Mouse (Mus musculus) limb, embryonic 11.5 days (tissue): ENCODE data around the gene Tnfrsf9. TPM values are rescaled to one million over a fixed set of nuclear protein-coding genes. Genes with fewer than 3 reads are reported as not detected.
"Not testable (repeated sequence)": the region's sequence is repeated elsewhere in the genome, so short reads cannot be mapped to it uniquely, and the experiment has no call there.

ENCODE experiments used
- ATAC-seq: fragments of 200-750 bp; cut with Nextera tagmentation; 2 replicates; pipeline ENCODE4 v1.8.0; 2017; ENCODE audit warnings: low read depth; ENCODE audit not compliant: insufficient number of reproducible peaks, low FRiP score, low TSS enrichment
- DNase-seq: peaks from one replicate; pipeline ENCODE4 v3.0.0-alpha.2; 2015; ENCODE audit warnings: low spot score
- H3K27ac ChIP-seq: fragments of 300-500 bp; sonication (generic); replicated peaks from 2 replicates; pipeline ENCODE4 v1.5.1; 2014; ENCODE audit warnings: low read depth, mild to moderate bottlenecking, low read length
- H3K27me3 ChIP-seq: fragments of 300-500 bp; sonication (generic); 2 replicates; pipeline ENCODE4 v1.6.1; 2014; ENCODE audit warnings: mild to moderate bottlenecking, low read length, mixed read lengths; ENCODE audit not compliant: control insufficient read depth, insufficient read depth
- H3K36me3 ChIP-seq: fragments of 300-500 bp; sonication (generic); 2 replicates; pipeline ENCODE4 v1.6.1; 2014; ENCODE audit warnings: mild to moderate bottlenecking, low read length, moderate library complexity, mixed read lengths; ENCODE audit not compliant: control insufficient read depth, insufficient read depth
- H3K4me1 ChIP-seq: fragments of 300-500 bp; sonication (generic); 2 replicates; pipeline ENCODE4 v1.6.1; 2014; ENCODE audit warnings: low read length, mixed read lengths; ENCODE audit not compliant: control insufficient read depth, insufficient read depth
- H3K4me2 ChIP-seq: fragments of 300-500 bp; sonication (generic); 2 replicates; pipeline ENCODE4 v1.6.1; 2014; ENCODE audit warnings: low read depth, mild to moderate bottlenecking, moderate library complexity; ENCODE audit not compliant: severe bottlenecking
- H3K4me3 ChIP-seq: fragments of 300-500 bp; sonication (generic); 2 replicates; pipeline ENCODE4 v1.5.1; 2014; ENCODE audit warnings: low read depth, low read length
- H3K9ac ChIP-seq: fragments of 300-500 bp; sonication (generic); 2 replicates; pipeline ENCODE4 v1.6.1; 2014; ENCODE audit warnings: mild to moderate bottlenecking, low read length
- H3K9me3 ChIP-seq: fragments of 300-500 bp; sonication (generic); 2 replicates; pipeline ENCODE4 v1.6.1; 2016; ENCODE audit warnings: low read length; ENCODE audit not compliant: control insufficient read depth
- WGBS: fragments of 180-500 bp; shearing (Covaris S2); extraction: QIAGEN DNeasy Blood & Tissue Kit; methylation state at CpG from one replicate; pipeline ENCODE4 v1.1.7; 2014; 5-methylcytosine and 5-hydroxymethylcytosine counted together
- polyA plus RNA-seq: library from polyadenylated mRNA; unstranded; fragments of >200 nt; fragmentation: Nextera tagmentation; extraction: Ambion mirVana; gene quantifications from 2 replicates; pipeline ENCODE4 v1.2.1, GENCODE M21; 2014

Tnfrsf9 gene
- polyA plus RNA-seq, 1 experiment from 2014 or later: 0.69 TPM

GRCm38 (mm10) chr4:150900486-150900885 lies 13.9 kb upstream of the Tnfrsf9 start:
- Histone ChIP-seq H3K4me1 (no peaks in the 10 kb centered on the region), H3K9ac (no peak overlapping the region), H3K36me3 (peaks cover 56% of the 10 kb centered on the region), H3K4me3 (no peak overlapping the region), H3K27me3 (no peaks in the 10 kb centered on the region), H3K27ac (no peak overlapping the region), H3K9me3 (no peaks in the 10 kb centered on the region), H3K4me2 (no peak overlapping the region)
- 95% methylated on average over 13 of the region's 13 CpGs for WGBS
- DNase-seq: no peak
- no peak for ATAC-seq

GRCm38 (mm10) chr4:150901651-150902050 lies 12.7 kb upstream of the Tnfrsf9 start:
- DNase-seq (peak; percentile 84), ATAC-seq (no peak)
- WGBS: 58% methylated on average over 9 of the region's 9 CpGs
- no peak overlapping the region for H3K27ac ChIP-seq
- no peaks in the 10 kb centered on the region for H3K4me1 ChIP-seq
- no peaks in the 10 kb centered on the region for H3K9me3 ChIP-seq
- H3K4me2 ChIP-seq: no peak overlapping the region
- H3K27me3 ChIP-seq: no peaks in the 10 kb centered on the region
- peaks cover 54% of the 10 kb centered on the region for H3K36me3 ChIP-seq
- H3K9ac ChIP-seq: no peak overlapping the region
- H3K4me3 ChIP-seq: no peak overlapping the region

- Histone ChIP-seq H3K36me3 (peaks cover 52% of the 10 kb centered on the region), H3K27ac (no peak overlapping the region), H3K4me1 (no peaks in the 10 kb centered on the region), H3K9ac (no peak overlapping the region), H3K27me3 (no peaks in the 10 kb centered on the region), H3K4me3 (no peak overlapping the region), H3K9me3 (no peaks in the 10 kb centered on the region), H3K4me2 (no peak overlapping the region)
- DNase-seq (no peak), ATAC-seq (no peak)
- WGBS: 93% methylated on average over 12 of the region's 12 CpGs
These were observed 12.3 kb upstream of the Tnfrsf9 start for GRCm38 (mm10) chr4:150902062-150902461.

GRCm38 (mm10) chr4:150903091-150903742 lies 11.1 kb upstream of the Tnfrsf9 start:
- Histone ChIP-seq H3K4me3 (no peak overlapping the region), H3K36me3 (peaks cover 45% of the 10 kb centered on the region), H3K27ac (no peak overlapping the region), H3K9me3 (no peaks in the 10 kb centered on the region), H3K4me1 (no peaks in the 10 kb centered on the region), H3K4me2 (no peak overlapping the region), H3K9ac (no peak overlapping the region), H3K27me3 (no peaks in the 10 kb centered on the region)
- DNase-seq (no peak), ATAC-seq (no peak)
- 95% methylated on average over 14 of the region's 14 CpGs for WGBS

GRCm38 (mm10) chr4:150907099-150907498 lies 7.3 kb upstream of the Tnfrsf9 start:
- Histone ChIP-seq H3K4me3 (no peak overlapping the region), H3K27ac (no peak overlapping the region), H3K36me3 (peaks cover 22% of the 10 kb centered on the region), H3K4me2 (no peak overlapping the region), H3K4me1 (no peaks in the 10 kb centered on the region), H3K9ac (no peak overlapping the region), H3K27me3 (no peaks in the 10 kb centered on the region), H3K9me3 (no peaks in the 10 kb centered on the region)
- 93% methylated on average over 8 of the region's 8 CpGs for WGBS
- ATAC-seq: no peak
- DNase-seq: no peak

GRCm38 (mm10) chr4:150908512-150908911 lies 5.8 kb upstream of the Tnfrsf9 start:
- not testable (repeated sequence) for ATAC-seq, H3K9ac ChIP-seq, H3K27ac ChIP-seq, H3K4me3 ChIP-seq, H3K27me3 ChIP-seq, H3K9me3 ChIP-seq, DNase-seq, H3K4me1 ChIP-seq, H3K4me2 ChIP-seq
- peaks cover 15% of the 10 kb centered on the region; the same call in 1 of the 2 replicates for H3K36me3 ChIP-seq
- WGBS: 72% methylated on average over 5 of the region's 5 CpGs

- peaks cover 3% of the 10 kb centered on the region; the same call in 1 of the 2 replicates for H3K4me1 ChIP-seq
- peak overlapping the region; percentile 81 for H3K27ac ChIP-seq
- H3K36me3 ChIP-seq: peaks cover 8% of the 10 kb centered on the region; the same call in 1 of the 2 replicates
- H3K4me2 ChIP-seq: peak overlapping the region; percentile 52
- peak; percentile 88 for ATAC-seq
- peak overlapping the region; percentile 87 for H3K9ac ChIP-seq
- H3K27me3 ChIP-seq: no peaks in the 10 kb centered on the region
- H3K4me3 ChIP-seq: peak overlapping the region; percentile 93
- H3K9me3 ChIP-seq: no peaks in the 10 kb centered on the region
- WGBS: under 1% methylated on average over 41 of the region's 56 CpGs
- peak; percentile 100 for DNase-seq
These were observed 4.8 kb upstream of the Tnfrsf9 start for GRCm38 (mm10) chr4:150909451-150910156.

- WGBS: 86% methylated on average over 19 of the region's 19 CpGs
- peak overlapping the region; percentile 93; the same call in 1 of the 2 replicates for H3K4me3 ChIP-seq
These were observed 4.0 kb upstream of the Tnfrsf9 start for GRCm38 (mm10) chr4:150910164-150910951.

More at GRCm38 (mm10) chr4:150910164-150910951, 4.0 kb upstream of the Tnfrsf9 start:
- H3K9ac ChIP-seq: peak overlapping the region; percentile 52; the same call in 1 of the 2 replicates
- no peak for DNase-seq
- no peak overlapping the region for H3K27ac ChIP-seq
- no peaks in the 10 kb centered on the region for H3K27me3 ChIP-seq
- H3K4me2 ChIP-seq: peak overlapping the region; percentile 52; the same call in 1 of the 2 replicates
- peaks cover 4% of the 10 kb centered on the region; the same call in 1 of the 2 replicates for H3K36me3 ChIP-seq
- H3K4me1 ChIP-seq: peaks cover 9% of the 10 kb centered on the region; the same call in 1 of the 2 replicates
- ATAC-seq: peak; percentile 5; the same call in 1 of the 2 replicates
- H3K9me3 ChIP-seq: no peaks in the 10 kb centered on the region
